Mouse (Mus musculus) heart, postnatal 14 days (tissue): ENCODE measurements around the gene Adtrp. TPM values are rescaled to one million over a fixed set of nuclear protein-coding genes. Genes with fewer than 3 reads are reported as not detected.

Experiments used
- DNase-seq, 2 experiments: peaks; one replicate each; pipeline ENCODE4 v3.0.0; 2021 to 2022
- intact Hi-C: fragments of 180-260 bp; cut with DNase I; formaldehyde crosslinking; loops from one replicate; pipeline ENCODE4 v1.15.1; 2025
- long read RNA-seq, 2 experiments: library from polyadenylated mRNA; stranded (forward); transcript quantifications; one replicate each; pipeline ENCODE4 v2.0.0; 2021
- total RNA-seq, 2 experiments: library from RNA; stranded (reverse); gene quantifications; 2 replicates each; pipeline ENCODE4 v1.2.3; 2021

Adtrp gene
- 1 to 10 TPM; 1.8 to 2.4 TPM for total RNA-seq
- long read RNA-seq, experiment 1 = 0 reads
- long read RNA-seq, experiment 2, partial matches to known transcripts = 2 of 6 reads
- long read RNA-seq, experiment 2, other reads (novel, unspliced or antisense) = 0 of 6 reads

DNA sequence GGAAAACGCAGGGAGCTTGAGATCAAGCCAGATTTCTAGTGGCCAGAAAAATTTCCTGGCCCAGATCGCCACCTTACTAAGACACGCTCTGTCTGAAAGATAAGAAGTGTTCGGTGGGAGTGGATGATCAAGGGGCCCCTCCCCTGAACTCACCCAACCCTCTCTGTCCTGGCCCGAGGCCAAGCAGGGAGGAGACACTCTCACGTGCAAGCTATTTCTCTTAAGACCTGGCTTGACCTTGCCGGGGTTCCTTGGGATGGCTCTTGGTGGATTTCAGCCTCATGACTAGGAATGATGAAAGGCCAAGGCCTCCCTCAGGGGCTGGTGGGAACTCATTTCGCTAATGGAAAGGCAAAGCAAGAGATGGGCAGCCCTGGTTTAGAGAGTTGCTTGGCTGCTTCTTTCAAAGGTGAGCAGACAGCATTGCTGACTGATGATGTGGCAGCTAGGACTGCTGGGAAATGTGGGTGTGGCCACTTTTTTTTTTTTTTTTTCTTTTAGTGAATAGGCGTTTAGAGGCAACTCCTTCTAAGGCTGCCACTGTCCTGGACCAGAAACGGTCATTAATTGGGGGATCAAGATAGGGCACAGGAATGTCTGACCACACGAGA, at the start of gene Adtrp:
Adtrp (minus strand) TSS at position 169 of the 611 bp plus-strand sequence.
- intact Hi-C loops = no loop called here
- DNase-seq = peak in 1 of 2 experiments; percentile 25

DNA sequence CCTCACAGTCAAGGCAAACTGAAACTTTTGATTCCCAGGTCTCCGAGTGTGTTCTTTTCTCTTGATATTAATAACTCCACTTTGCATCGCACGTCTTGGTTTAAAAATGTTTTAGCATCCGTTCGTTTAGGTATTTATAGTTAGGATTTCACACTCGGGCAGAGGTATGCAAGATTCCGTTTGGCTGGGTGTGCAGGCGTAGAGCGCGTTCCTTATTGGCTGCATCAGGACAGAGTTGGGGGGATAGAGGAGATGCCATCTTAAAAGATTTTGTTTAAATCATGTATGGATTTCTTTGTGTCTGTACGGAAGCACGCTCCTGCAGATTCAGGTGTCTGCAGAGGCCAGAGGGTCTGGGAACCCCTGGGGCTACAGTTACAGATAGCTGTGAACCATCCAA, 44.5 kb upstream of the Adtrp start:
- intact Hi-C loops = no loop called here
- DNase-seq = no peak

DNA sequence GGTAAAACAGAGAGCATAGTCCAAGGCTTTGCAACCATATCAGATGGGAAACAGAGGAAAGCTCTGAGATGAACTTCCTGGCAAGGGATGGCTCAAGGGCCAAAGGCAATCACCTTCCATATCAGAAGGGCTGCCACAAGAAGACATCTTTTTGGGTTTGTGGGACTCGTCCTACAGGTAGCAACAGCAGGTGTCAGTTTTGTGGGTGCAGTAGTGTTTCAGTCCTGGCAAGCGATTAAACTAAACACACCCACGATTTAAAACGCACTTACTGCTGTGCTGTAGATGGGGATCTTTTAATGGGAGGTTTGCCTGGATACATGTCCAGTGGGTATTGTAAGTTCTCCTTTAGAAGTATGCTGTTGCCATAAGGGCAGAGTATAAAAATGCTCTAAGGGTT, 43.1 kb upstream of the Adtrp start:
- intact Hi-C loops = no loop called here
- no peak for DNase-seq

DNA sequence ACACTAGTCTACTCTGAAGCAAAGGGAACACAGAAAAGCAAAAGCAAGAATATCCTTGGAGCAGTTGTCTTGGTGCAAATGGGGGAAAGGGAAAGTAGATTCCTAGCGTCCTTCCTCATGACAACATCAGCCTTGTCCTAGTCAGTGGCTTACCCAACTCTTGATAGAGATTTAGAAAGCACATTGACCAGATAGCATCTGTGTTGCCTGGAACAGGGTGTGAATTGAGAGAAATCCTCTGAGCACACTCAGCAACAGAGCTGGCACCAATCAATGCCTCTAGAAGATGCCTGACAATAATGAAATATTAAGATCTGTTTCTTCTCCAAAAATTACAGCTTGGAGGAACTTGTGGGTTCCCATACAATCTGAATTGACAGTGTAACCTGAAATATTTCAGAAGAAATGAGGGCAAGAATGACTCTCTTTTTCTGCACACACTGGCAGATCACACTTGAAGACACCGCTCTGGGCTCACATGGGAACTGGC, 42.7 kb upstream of the Adtrp start:
- intact Hi-C loops = no loop called here
- DNase-seq = no peak

DNA sequence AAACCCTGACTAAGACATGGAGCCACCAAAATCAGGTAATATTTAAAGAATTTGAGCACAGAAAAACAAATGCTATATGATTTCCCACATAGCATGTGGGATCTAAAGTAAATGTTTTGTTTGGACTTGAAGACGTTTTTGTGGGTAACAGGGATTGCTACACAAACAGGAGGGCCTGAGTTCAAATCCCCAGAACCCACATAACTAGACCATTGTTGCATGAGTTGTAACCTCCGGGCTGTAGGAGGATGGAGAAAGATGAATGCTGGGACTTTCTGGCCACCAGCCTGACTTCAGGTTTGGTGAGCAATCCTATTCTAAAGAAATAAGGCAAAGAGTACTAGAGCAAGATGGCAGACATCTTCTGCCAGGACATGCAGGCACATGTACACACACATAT, 41.2 kb upstream of the Adtrp start:
- no peak for DNase-seq
- intact Hi-C loops = no loop called here

DNA sequence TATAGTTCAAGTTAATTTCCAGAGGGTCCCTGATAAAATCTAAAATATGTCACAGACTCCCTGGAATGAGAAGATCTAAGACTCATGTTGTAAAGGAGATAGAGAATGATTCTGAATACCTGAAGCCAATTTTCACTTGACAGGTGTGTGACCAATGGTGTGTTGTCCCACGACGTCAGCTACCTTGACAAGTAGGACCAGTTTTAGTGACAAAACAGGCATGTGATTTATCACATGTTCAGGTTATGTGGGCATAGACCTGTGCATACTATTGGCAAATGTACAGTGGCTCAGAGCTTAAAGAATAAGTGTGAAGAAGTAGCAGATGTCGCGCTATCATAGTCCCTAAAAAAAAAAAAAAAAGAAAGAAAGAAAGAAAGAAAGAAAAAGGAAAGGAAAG, 38.6 kb upstream of the Adtrp start:
- intact Hi-C loops = no loop called here
- DNase-seq = no peak

DNA sequence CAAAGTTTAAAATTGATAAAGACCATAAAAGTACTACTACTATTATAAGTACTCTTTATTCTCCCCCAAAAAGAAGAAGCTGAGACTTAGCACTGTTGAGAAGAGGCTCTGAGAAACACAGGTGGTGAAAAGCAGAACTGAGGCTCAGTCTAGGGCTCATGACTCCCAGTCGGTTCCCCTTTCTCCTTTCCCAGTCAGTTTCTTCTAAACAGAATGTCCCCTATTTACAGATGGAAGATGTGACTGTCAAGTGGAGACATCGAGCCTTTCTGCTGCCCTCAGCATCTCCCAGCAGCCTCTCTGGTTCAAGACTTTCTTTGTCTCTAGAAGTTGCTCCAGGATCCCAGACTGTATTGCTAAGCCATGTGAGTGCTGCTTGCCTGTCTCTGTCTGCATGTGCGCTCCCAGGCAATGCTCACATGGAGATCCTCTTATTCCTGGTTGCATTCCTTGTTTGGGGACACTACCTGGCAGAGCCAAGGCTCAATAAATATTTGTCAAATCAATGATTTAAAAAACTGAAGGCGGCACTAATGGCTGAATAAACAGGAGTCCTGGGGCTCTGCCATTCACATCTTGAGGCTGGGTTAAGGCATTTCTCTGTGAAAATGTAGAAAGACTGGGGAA, 36.3 kb upstream of the Adtrp start:
- DNase-seq = peak in 1 of 2 experiments; percentile 3
- intact Hi-C loops = no loop called here

DNA sequence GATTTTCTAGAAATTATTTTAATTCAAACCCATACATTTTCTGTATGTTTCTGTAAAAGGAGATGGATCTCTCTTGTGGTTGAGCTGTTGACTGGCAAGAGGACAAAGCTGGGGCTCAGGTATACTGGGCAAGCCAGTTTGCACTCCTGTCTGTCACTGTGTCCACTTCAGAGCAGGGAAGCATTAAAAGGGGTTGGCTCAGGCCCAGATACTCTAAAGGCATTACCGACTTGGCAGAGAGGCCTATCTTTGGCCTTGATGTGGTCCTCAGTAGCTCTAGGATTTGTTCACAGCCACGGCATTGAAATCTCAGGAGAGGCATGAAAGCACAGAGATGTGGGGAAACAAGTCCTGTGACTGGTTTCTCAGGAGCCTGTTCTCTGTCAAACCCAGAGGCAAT, 33.7 kb upstream of the Adtrp start:
- intact Hi-C loops = no loop called here
- peak; percentile 11 to 31 for DNase-seq

DNA sequence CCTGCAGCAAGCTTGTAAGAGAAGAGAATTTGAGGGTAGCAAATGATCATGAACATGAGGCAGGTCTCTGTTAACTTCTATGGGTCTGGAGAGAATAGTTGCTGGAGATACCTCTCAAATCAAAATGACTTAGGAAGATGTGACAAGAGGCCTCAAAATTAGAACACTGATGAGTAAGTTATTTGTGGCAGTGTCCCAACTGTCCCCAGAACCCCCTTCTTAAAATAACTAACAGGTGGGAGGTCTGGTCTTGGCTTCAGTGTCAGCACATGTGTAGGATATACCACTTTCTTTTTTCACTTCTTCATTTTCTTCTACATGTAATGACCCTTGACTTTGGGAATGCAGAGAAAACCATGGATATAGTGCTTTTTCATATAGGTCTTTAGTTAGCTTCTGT, 33.0 kb upstream of the Adtrp start:
- intact Hi-C loops = no loop called here
- no peak for DNase-seq

DNA sequence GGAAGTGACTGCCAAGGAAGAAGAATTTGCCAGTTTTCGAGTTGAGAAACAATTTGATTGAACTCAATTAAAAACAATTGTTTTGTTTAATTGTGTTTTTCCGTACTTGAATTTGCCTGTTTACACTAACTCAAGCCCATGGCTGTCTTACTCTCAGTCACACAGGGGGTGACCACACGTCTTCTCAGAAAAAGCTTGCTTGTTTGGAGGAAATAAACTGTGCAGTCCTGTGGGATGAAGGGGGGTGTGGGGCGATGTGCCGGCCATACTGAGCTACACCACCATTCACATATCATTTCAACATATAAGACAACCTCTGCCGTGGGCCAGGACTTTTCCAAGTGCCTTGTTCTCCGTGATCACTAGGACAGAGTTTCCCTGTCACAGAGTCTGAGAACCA, 25.2 kb upstream of the Adtrp start:
- intact Hi-C loops = no loop called here
- DNase-seq = no peak

DNA sequence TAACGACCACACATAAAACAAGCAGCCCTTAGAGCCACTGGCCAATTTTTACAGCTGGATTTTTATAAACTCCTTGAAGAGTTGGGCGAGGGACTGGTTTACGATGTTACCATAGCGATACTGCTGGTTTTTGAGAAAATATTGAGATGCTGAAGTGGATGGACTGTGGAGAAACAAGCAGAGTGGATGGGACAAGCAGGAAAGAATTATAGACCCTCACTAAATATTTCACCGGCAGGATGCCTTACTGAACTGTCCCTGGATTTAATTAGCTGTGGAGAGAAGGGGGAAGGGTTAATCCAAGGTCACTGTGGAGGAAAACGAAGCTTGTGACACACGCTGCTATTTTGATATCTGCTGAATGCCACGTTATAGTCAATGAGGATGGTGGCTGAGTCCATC, 24.7 kb upstream of the Adtrp start:
- DNase-seq = peak in 1 of 2 experiments; percentile 9
- intact Hi-C loops = no loop called here

DNA sequence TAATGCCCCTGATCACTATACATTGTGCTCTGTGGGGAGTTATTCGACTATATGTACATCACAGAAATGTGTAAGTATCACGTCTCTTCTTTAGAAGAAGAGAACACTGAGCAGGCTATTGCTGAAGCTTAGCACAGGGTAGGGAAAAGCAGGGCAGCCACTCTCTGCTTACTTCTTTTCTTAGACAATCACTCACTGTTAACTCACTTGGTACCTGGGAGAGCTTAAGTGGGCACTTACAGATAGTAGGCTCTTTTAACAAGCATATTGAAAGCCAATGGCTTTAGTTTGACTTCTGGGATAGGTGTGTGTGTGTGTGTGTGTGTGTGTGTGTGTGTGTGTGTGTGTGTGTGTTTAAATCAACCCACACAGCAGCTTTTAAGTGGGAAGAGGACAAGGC, 20.0 kb upstream of the Adtrp start:
- intact Hi-C loops = no loop called here
- no peak for DNase-seq

DNA sequence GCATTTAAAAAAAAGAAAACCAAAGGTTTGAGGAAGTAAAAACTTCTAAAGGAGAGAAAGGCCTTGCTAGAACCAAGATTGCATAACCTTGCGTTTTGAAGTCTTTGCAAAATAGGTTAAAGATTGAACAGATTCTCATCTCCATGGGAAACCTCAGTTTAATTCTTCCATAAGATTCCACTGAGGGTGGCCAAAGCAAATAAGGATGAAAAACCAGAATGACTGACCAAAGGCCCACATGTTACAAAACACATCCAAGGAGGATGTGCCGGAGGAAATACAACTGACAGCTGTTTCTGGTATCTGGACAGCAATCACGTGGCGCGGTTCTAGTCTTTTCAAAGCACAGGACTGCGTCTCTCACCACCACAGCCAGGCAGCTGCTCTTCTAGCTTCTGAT, 18.1 kb upstream of the Adtrp start:
- DNase-seq = peak; percentile 39 to 42
- intact Hi-C loops = no loop called here

DNA sequence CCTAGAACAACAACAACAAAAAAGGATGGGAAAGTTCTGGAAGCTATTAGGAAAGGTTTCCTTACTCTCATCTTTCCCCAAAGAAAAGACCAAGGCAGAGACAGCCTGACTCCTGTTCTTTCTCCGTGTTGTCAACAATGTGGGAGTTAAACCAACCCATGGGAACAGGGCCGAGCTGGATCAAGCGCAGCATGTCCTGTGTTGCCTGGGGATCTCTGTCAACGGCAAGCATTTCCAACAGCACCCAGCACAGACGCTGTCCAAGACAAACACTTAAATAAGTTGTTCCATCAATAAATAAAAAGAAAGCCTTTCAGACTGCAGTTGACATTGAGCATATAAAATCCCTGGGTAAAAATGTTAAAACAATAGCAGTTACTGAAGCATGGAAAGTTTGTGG, 17.6 kb upstream of the Adtrp start:
- DNase-seq = peak; percentile 61 to 64
- intact Hi-C loops = no loop called here

DNA sequence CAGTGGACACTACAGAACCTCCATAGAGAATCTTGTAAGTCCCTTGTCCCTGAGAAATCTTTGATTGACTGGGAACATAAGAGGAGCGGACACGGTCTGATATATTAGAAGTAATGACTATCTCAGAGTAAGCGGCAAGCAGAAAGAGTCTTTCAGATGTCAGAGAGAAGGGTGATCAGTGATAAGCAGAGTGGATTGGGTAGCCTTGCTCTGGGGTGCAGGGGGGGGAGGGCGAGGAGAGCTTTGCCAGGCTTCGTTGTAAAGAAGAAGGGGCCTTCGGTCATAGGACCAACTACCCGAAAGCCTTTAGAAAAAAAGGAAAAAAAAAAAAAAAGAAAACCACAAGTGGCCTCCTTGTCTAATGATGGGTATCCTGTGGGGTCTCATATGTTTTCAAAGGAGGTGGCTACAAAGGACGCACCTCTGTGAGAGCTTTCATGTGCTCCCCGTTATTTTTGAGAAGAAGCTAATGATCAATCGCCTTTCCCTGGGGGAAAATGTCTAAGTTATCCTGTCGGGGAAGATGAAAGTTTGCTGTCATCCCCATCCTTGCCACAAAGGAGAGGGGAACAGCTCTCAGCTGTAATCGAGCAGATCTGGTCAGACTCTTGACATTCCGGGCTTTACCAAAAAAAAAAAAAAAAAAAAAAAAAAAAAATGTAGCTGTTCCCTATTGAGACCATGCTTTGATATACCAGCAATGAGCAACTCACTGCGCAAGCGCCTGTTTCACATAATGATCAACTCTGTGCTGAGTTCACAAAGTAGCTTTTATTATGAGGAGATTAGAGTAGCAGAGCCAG, 13.3 kb upstream of the Adtrp start:
- no peak for DNase-seq
- intact Hi-C loops = no loop called here

DNA sequence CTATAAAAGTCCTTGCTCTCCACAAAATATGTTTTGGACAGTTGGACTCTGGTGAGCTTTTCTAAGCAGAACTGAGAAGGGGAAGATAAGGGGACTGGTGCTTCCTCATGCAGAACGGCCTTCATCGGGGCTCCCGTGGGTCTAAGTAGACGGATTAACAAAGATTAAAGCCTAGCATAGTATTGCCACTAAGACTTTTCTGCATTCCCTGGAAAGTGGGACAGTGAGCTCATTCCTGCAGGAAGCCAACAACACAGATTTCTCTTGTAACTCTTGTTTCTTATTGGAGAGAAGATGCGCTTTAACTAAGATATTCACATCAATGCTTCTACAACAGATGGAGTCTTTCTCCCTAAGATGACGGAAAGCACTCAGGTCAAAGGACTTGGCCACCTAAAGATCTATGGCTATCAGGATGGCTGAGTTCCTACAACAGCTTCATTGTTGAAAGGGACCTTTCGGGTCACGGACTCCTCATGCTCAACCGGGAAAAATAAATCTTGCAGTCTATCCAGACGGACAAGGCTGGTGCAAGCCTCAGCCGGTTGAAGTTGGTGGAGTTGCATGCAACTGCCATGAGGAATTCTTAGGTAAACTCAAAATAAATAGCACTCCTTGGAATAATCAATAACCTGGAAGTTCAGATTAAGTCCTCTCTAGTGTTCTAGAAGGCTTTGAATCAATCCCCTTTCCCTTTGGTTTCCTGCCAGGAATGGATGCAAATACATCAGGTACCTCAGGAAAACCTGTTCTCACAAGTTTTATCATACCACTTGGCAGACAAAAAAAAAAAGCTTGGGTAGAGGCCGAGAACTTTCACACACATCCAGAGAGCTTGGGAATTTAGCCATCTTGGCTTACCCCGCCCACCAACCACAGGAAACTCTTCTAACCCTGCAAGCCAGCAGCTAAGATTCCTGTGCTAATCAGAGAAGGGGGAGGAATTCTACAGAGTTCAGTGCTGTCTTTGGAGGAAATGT, 8.0 kb upstream of the Adtrp start:
- intact Hi-C loops = no loop called here
- DNase-seq = no peak

DNA sequence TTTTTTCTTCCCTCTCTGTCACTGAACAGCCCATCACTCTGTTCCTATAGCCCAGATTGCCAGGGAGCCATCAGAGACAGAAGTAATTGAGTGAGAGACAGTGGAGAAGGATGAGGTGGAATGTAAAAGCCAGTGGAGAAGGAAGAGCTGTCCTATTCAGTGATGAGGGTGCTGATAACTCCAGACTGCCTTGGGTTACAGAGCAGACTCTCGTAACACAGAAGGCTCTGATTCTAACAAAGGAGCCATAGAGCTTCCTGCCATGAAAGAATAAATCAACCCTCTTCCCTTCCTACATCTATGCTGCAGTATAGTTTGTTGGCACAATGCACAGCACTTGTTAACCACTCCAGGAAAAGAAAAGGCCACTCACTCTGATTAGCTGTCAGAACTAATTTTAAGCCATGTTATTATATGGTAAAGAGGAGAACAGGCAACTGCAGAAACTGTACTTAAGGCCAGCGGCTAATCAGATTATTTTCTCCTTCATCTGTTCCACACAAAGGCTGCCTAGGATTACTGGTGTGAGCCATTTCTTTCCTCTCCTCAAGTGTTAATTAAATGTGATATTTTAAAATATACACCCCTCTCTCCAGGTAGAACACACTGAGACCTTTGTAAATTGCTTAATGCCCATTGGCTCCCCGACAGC, 3.4 kb upstream of the Adtrp start:
- DNase-seq = no peak
- intact Hi-C loops = no loop called here

DNA sequence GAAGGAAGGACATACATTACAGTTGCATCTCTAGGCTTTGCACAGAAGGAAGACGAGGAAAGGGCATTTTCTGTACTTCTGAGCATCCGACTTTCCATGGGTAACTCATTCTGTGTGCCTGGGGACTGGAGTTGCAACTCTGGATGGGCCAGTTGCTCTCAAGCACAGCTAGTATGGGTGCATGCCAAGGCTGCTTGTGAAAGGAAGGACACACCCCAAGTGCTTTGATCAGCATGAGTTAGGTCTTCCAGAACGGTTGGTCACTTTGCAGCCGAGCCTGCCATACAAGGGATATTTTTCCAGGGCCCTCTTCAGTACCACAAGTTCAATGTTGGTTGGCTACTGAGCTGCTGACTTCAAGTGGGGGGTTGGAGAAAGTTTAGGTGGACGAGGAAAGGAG, 968 bp downstream of the Adtrp start:
- intact Hi-C loops = no loop called here
- peak in 1 of 2 experiments; percentile 25 for DNase-seq

DNA sequence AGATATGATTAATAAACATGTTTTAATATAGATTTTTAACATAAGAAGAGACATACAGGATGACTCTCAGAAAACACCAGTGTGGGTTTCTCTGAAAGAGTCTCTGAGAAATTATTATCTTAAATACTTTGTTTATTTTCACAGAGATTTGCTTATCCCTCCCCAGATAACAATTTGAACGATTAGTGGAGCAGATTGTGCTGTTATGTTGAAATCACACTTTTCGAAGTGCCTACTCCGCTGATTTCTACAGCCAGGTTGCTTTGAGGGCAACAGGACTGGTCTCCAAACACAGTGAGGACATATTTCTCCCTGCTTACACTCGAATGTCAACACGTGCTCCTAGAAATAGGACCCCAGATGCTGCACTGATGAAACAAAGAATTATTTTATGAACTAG, 2.5 kb downstream of the Adtrp start:
- intact Hi-C loops = no loop called here
- no peak for DNase-seq

DNA sequence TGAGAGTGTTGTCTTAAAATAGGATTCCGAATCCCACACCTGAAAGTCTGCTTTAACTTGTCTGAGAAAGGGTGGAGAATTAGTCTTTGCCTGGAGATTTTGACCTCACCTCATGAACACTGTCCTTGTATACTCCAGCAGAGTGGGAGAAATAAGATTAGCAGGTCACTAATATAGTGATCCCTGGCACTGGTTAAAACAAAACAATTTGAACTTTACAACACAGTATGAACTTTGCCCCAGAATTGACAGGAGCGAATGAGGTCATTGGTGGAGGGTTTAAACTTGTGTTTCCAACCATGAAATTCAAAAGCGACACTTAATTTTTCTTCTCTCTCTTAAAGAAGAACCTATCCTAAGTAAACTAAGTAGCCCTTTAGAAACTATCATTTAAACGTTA, 3.4 kb downstream of the Adtrp start:
- intact Hi-C loops = no loop called here
- DNase-seq = no peak
